Mouse (Mus musculus): ENCODE measurements around the gene Obsl1. TPM values are rescaled to one million over a fixed set of nuclear protein-coding genes. Genes with fewer than 3 reads are reported as not detected.

The Obsl1 gene
- polyA plus RNA-seq, 1 experiment from 2014 or later = 75.1 TPM

DNA sequence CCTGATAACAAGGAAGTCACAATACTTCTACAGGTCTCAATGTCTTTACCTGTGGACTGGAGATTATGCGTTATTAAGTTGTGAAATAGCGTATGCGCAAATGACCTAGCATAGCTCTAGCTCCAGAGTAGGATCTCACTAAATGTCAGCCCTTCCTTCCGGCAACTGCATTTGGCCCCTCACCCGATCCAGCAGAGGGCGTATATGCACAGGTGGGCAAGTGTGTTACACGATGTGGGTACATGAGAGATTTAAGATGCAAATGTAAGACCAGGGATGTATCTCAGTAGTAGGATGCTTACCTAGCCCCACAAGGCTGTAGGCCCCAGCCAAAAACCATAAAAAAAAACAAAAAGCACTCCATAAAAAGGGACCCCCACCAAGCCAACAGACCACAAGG is 6.8 kb downstream of the Obsl1 start:
- ATAC-seq (ENCODE audit: insufficient read depth, low FRiP score, low read depth) = no peak
- Histone ChIP-seq H3K4me2 (no peak overlapping the region), H3K4me1 (peaks cover 16% of the 10 kb centered on the region), H3K27ac (no peak overlapping the region), H3K27me3 (replicated peaks) (no peaks in the 10 kb centered on the region), H3K9ac (no peak overlapping the region), H3K36me3 (peaks cover 57% of the 10 kb centered on the region), H3K9me3 (no peaks in the 10 kb centered on the region), H3K4me3 (replicated peaks) (no peak overlapping the region)
- WGBS = 79% methylated on average over 7 of the region's 7 CpGs

DNA sequence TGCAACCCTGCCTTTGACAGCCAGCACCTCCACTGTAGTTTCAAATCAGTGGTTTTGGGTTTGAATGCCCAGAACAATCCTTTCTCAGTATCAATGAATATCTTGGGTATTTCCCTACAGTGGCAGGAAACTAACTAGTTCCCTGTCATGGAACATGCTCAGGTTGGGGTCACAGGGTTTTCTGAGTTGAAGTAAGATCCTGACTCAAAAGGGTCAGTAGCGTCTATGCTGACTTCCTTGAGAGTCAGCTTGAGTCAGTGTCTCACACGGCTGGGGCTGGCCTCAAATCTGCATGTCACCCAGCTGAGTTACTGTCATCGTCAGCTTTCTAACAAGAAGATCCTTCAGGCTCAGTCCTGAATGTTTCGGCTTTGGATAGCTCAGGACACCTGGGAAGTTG is 7.4 kb downstream of the Obsl1 start:
- 86% methylated on average over 4 of the region's 4 CpGs for WGBS
- Histone ChIP-seq H3K36me3 (peaks cover 57% of the 10 kb centered on the region), H3K9me3 (no peaks in the 10 kb centered on the region), H3K9ac (no peak overlapping the region), H3K4me2 (no peak overlapping the region), H3K4me3 (replicated peaks) (no peak overlapping the region), H3K27ac (no peak overlapping the region), H3K27me3 (replicated peaks) (no peaks in the 10 kb centered on the region), H3K4me1 (peaks cover 10% of the 10 kb centered on the region)
- ATAC-seq (ENCODE audit: insufficient read depth, low FRiP score, low read depth) = no peak

DNA sequence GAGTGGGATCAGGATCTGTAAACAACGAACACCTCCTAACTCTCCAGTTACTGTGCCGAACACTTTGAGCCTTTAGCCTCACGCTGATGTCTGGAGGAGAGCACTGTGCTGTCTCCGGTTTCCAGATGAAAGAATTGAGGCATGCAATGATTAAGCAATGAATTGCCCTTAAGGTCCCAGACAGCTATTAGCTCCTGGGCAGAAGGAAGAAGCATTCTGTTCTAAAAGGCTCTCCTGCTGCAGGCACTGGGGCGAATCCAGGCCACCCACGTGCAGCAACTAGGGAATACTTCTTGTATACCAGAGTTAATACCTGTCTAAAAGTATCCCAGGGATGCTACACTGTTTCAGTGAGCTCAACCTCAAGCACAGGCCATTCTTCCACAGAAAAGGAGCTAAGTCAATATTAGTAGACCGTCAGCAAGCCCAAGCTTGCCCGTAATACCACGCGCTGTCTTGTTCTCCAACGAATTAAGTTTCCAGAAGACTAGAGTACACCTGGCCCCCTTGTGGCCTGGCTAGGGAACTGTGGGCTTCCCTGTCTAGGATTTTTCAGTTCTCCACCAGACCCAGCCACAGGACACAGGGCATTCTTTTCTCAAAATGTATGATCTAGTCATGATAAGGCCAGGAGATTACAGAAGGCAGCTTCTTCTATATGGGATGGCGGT is 11.2 kb downstream of the Obsl1 start:
- Histone ChIP-seq H3K4me3 (replicated peaks) (no peak overlapping the region), H3K9ac (no peak overlapping the region), H3K27ac (no peak overlapping the region), H3K4me1 (no peaks in the 10 kb centered on the region), H3K9me3 (no peaks in the 10 kb centered on the region), H3K36me3 (peaks cover 56% of the 10 kb centered on the region), H3K4me2 (no peak overlapping the region), H3K27me3 (replicated peaks) (no peaks in the 10 kb centered on the region)
- WGBS = 46% methylated on average over 12 of the region's 12 CpGs
- peak; percentile 42; the same call in 1 of the 2 replicates for ATAC-seq (ENCODE audit: insufficient read depth, low FRiP score, low read depth)

DNA sequence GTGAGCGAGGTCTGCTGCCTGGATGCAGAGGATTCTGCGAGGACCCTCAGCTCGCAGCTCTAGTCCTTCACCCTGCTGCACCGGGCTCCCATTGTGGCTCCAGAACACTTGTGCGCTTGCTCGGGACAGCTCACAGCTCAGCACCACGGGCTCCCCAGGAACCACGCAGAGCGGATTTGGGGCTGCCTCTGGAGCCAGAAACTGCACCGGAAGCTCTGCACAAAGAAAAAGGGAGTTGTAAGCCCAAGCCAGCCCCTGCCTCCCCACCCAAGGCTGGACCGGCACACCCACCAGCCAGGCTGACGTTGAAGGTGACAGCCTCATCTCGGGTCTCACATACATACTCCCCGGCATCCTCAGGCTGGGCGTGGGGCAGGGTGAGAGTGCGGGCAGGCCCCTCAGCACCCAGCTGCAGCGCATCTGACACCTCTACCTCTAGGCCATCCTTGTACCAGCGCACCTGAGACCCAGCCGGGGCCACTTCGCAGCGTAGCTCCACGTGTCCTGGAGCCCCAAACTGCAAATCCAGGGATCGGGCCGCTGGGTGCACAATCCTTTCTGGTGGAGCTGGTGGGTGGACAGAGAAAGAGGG is 13.6 kb downstream of the Obsl1 start:
- 61% methylated on average over 24 of the region's 24 CpGs for WGBS

DNA sequence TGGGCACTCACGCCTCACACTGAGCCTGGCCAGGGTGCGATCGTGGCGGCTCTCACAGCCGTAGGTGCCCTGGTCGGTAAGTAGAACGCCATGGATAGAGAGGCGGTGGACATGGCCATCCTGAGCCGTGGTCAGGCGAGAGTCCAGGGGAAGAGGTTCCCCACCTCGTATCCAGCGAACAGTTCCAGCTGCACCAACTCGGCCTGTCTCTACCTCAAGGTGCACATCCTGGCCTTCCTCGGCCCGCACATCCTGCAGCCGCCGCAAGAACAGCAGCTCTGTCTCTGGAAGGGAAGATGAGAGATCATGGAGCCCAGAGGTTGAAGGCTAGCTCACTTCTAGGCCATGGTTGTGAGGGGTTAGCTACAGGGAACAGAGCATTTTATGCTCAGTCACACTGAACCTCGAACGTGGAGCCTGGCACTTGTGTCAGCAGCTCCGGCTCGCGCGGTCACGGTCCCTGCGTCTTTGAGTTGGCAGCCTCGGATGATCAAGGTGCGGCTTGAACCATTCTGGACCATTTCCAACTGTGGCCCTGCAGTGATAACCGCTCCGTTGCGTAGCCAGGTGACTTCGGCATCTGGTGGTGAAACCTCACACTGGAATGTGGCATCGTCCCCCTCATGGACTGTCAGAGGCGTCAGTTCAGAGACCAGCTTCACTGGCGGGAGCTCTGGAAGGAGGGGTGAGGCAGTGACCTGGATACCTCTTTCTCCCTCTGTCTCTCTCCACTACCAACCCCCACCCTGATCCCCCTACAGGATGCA is 15.3 kb downstream of the Obsl1 start:
- 85% methylated on average over 34 of the region's 34 CpGs for WGBS
- no peak overlapping the region for H3K9ac ChIP-seq
- H3K4me1 ChIP-seq = peaks cover 12% of the 10 kb centered on the region
- H3K36me3 ChIP-seq = peaks cover 28% of the 10 kb centered on the region
- H3K4me3 ChIP-seq (replicated peaks) = no peak overlapping the region
- H3K9me3 ChIP-seq = no peaks in the 10 kb centered on the region
- H3K27me3 ChIP-seq (replicated peaks) = peaks cover 13% of the 10 kb centered on the region
- no peak overlapping the region for H3K27ac ChIP-seq
- ATAC-seq (ENCODE audit: insufficient read depth, low FRiP score, low read depth) = no peak
- H3K4me2 ChIP-seq = no peak overlapping the region

More for the DNA sequence above, 13.6 kb downstream of the Obsl1 start:
- ATAC-seq (ENCODE audit: insufficient read depth, low FRiP score, low read depth) = no peak
- peaks cover 2% of the 10 kb centered on the region; the same call in 1 of the 2 replicates for H3K4me1 ChIP-seq
- H3K27ac ChIP-seq = no peak overlapping the region
- peaks cover 40% of the 10 kb centered on the region for H3K36me3 ChIP-seq
- no peaks in the 10 kb centered on the region for H3K27me3 ChIP-seq (replicated peaks)
- H3K9ac ChIP-seq = no peak overlapping the region
- no peak overlapping the region for H3K4me3 ChIP-seq (replicated peaks)
- H3K4me2 ChIP-seq = no peak overlapping the region
- H3K9me3 ChIP-seq = no peaks in the 10 kb centered on the region

DNA sequence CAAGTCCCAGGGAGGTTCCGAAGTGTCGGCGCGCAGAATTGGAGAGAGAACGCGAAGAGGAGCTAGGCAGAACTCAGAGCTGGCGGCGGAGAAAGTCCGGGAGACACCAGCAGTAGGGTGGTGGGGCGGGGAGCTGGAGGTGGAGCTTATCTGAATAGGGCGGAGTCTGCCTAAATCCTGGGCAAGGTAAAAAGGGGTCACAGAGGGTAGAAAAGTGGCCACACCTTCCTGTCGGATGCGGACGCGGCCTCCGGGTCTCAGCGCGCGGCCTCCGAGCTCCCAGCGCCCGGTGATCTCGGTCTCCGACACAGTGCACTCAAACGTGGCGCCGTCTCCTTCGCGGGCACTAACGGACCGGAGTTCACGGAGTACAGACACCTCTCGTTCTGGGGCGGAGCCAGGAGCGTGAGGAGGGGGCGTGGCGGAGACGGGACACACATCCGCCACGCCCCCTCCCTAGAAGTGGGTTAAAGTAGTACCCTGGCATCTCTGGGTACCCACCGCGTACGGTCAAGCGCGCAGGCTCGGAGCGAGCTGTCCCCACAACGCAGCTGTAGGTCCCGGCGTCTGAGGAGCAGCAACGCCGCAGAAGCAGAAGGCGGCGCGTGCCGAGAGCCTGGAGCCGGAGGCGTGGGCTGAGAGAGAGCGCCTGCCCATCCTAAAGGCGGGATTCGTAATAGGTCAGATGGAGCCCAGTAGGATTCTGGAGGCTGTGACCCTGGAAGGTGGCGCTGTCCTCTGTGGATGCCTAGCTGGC is 18.7 kb downstream of the Obsl1 start:
- ATAC-seq (ENCODE audit: insufficient read depth, low FRiP score, low read depth) = peak; percentile 71
- under 1% methylated on average over 62 of the region's 62 CpGs for WGBS
- Histone ChIP-seq H3K4me3 (replicated peaks) (peak overlapping the region; percentile 49), H3K9me3 (no peaks in the 10 kb centered on the region), H3K9ac (peak overlapping the region; percentile 40; the same call in 1 of the 2 replicates), H3K27ac (no peak overlapping the region), H3K4me2 (peak overlapping the region; percentile 95), H3K27me3 (replicated peaks) (peaks cover 40% of the 10 kb centered on the region), H3K4me1 (peaks cover 12% of the 10 kb centered on the region), H3K36me3 (peaks cover 28% of the 10 kb centered on the region)

DNA sequence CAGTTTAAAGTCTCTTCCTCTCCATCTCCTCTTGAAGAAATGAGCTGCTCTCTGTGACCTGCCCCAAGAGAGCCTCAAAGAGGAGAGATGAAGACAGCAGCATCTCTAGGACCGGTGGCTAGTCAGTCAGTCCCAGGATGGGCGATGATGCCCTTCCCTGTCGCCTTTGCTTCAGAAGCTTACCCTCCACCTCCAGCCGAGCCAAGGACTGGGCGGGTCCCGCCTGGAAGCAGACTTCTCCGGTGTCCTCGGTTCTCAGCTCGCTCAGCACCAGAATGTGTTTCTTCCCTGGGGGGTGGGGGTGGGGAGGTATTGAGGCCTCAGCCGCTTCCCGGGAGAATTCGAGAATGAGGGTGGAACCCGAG is 19.2 kb downstream of the Obsl1 start:
- H3K27ac ChIP-seq = no peak overlapping the region
- no peak for ATAC-seq (ENCODE audit: insufficient read depth, low FRiP score, low read depth)
- 5% methylated on average over 13 of the region's 13 CpGs for WGBS
- H3K27me3 ChIP-seq (replicated peaks) = peaks cover 46% of the 10 kb centered on the region
- H3K9me3 ChIP-seq = no peaks in the 10 kb centered on the region
- peak overlapping the region; percentile 95 for H3K4me2 ChIP-seq
- H3K9ac ChIP-seq = no peak overlapping the region
- peaks cover 12% of the 10 kb centered on the region for H3K4me1 ChIP-seq
- H3K36me3 ChIP-seq = peaks cover 24% of the 10 kb centered on the region
- peak overlapping the region; percentile 49 for H3K4me3 ChIP-seq (replicated peaks)

DNA sequence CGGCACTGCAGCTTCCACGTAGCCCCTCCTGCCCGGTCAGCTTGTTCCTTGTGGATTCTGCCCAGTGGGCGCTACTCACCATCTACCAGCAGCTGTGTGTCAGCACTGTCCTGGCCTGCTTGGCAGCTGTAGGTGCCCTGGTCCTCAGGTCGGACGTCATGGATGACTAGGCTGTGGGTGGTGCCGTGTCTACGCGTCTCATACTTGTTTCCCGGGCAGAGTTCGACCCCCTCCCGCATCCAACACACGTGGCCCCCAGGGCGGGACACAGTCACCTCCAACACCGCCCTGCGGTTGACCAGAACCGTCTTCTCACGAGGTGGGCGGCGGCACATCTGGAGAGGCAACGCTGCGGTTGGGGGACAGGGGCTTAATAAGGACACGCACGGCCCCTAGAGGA is 19.7 kb downstream of the Obsl1 start:
- no peak for ATAC-seq (ENCODE audit: insufficient read depth, low FRiP score, low read depth)
- H3K4me2 ChIP-seq = peak overlapping the region; percentile 95; the same call in 1 of the 2 replicates
- peaks cover 12% of the 10 kb centered on the region for H3K4me1 ChIP-seq
- peaks cover 19% of the 10 kb centered on the region for H3K36me3 ChIP-seq
- no peaks in the 10 kb centered on the region for H3K9me3 ChIP-seq
- H3K9ac ChIP-seq = no peak overlapping the region
- H3K27ac ChIP-seq = no peak overlapping the region
- peaks cover 49% of the 10 kb centered on the region for H3K27me3 ChIP-seq (replicated peaks)
- H3K4me3 ChIP-seq (replicated peaks) = peak overlapping the region; percentile 49; the same call in 1 of the 2 replicates
- WGBS = 16% methylated on average over 24 of the region's 24 CpGs

DNA sequence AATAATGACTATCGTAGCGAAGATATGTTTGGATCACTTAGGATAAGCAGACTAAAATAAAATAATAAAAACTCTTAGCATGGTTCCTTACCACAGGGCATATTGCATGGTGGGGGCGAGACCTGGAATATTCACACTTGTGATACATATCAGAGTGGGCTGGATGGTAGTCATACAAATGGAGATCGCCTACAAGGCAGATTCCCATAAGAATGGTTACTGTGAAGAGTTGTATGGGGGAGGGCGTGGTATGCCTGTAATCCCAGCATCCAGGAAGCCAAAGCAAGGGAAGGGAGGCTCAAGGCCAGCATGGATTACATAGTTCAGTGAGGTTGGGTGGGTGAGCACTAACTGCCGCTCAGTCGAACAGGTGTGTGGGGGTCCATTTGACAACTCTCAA is 25.5 kb downstream of the Obsl1 start:
- H3K9ac ChIP-seq = no peak overlapping the region
- peaks cover 24% of the 10 kb centered on the region for H3K4me1 ChIP-seq
- H3K4me2 ChIP-seq = no peak overlapping the region
- peaks cover 10% of the 10 kb centered on the region for H3K36me3 ChIP-seq
- no peak overlapping the region for H3K27ac ChIP-seq
- peaks cover 46% of the 10 kb centered on the region for H3K27me3 ChIP-seq (replicated peaks)
- no peak for ATAC-seq (ENCODE audit: insufficient read depth, low FRiP score, low read depth)
- 81% methylated on average over 7 of the region's 7 CpGs for WGBS
- no peak overlapping the region for H3K4me3 ChIP-seq (replicated peaks)
- H3K9me3 ChIP-seq = no peaks in the 10 kb centered on the region

DNA sequence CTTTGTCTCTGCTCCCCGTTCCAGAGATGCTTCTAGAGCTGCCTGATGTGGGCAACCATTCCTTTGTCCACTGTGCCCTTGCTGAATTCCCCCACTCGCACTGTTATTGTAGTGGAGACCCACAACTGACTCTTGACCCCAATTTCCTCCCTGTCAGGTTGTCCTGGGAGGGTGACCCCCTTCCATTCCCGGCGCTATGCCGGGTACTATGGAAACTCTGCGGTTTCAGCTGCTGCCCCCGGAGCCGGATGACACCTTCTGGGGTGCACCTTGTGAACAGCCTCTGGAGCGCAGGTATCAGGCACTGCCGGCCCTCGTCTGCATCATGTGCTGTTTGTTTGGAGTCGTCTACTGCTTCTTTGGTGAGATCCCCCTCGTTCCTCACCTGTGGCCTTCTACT is 26.2 kb downstream of the Obsl1 start:
- peaks cover 41% of the 10 kb centered on the region for H3K27me3 ChIP-seq (replicated peaks)
- peaks cover 24% of the 10 kb centered on the region for H3K4me1 ChIP-seq
- H3K4me3 ChIP-seq (replicated peaks) = peak overlapping the region; percentile 80
- H3K9ac ChIP-seq = no peak overlapping the region
- 25% methylated on average over 13 of the region's 13 CpGs for WGBS
- H3K9me3 ChIP-seq = no peaks in the 10 kb centered on the region
- no peak overlapping the region for H3K27ac ChIP-seq
- H3K4me2 ChIP-seq = peak overlapping the region; percentile 80
- ATAC-seq (ENCODE audit: insufficient read depth, low FRiP score, low read depth) = no peak
- peaks cover 16% of the 10 kb centered on the region for H3K36me3 ChIP-seq

DNA sequence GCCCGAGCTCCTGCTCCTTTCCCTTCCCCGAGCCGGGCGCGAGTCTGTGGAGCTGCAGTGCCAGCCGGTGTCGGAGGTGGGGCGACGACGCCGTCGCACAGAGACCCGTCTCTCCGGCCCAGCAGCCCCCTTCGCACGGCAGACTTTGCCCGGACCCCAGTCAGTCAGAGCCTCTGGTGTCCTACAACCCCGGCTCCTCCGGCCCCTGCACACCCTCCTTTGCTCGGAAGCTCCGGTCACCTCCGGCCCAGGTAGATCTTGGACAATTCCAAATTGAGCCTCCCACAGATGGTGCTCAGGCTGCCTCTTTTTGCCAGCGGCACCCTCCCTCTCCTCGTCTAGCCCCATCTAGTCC is 26.6 kb downstream of the Obsl1 start:
- peak overlapping the region; percentile 80 for H3K4me3 ChIP-seq (replicated peaks)
- no peak overlapping the region for H3K9ac ChIP-seq
- WGBS = 2% methylated on average over 21 of the region's 24 CpGs
- no peak overlapping the region for H3K27ac ChIP-seq
- H3K36me3 ChIP-seq = peaks cover 16% of the 10 kb centered on the region
- H3K27me3 ChIP-seq (replicated peaks) = peaks cover 37% of the 10 kb centered on the region
- no peak; the same call in 1 of the 2 replicates for ATAC-seq (ENCODE audit: insufficient read depth, low FRiP score, low read depth)
- peak overlapping the region; percentile 80 for H3K4me2 ChIP-seq
- H3K4me1 ChIP-seq = peaks cover 24% of the 10 kb centered on the region
- H3K9me3 ChIP-seq = no peaks in the 10 kb centered on the region

All from stomach, embryonic 15.5 days (tissue).